Mouse (Mus musculus) CH12.LX (cell line): ENCODE results near the gene Clmp. TPM values are rescaled to one million over a fixed set of nuclear protein-coding genes. Genes with fewer than 3 reads are reported as not detected.
"Not testable (repeated sequence)": the region's sequence is repeated elsewhere in the genome, so short reads cannot be mapped to it uniquely, and the experiment has no call there.

Experiments used
- DNase-seq: peaks from one replicate; pipeline ENCODE4 v3.0.0-alpha.2; 2013; ENCODE audit errors: extremely low read depth
- H3K27ac ChIP-seq: 2 replicates; pipeline ENCODE4 v1.5.1; 2012; ENCODE audit warnings: low read depth, mild to moderate bottlenecking, control low read depth, moderate library complexity; ENCODE audit not compliant: insufficient read depth
- H3K27me3 ChIP-seq: replicated peaks from 2 replicates; pipeline ENCODE3; 2012; ENCODE audit warnings: inconsistent platforms
- H3K36me3 ChIP-seq, 2 experiments: replicated peaks in 1 of 2; 2 replicates each; pipeline versions ENCODE3 to v1.6.1; 2012; ENCODE audit warnings: inconsistent platforms in 1 of 2, low read length in 1 of 2, mild to moderate bottlenecking in 1 of 2, mixed read lengths in 1 of 2, moderate library complexity in 1 of 2; ENCODE audit not compliant: control insufficient read depth in 1 of 2, insufficient read depth in 1 of 2
- H3K4me1 ChIP-seq, 2 experiments: 2 replicates each; pipeline ENCODE4 v1.6.1; 2012; ENCODE audit warnings: inconsistent platforms in 1 of 2, moderate library complexity in 1 of 2; ENCODE audit not compliant: insufficient read depth in 2 of 2, control insufficient read depth in 1 of 2
- H3K4me2 ChIP-seq: 2 replicates; pipeline ENCODE4 v1.6.1; 2012; ENCODE audit warnings: low read depth, mild to moderate bottlenecking, control low read depth; ENCODE audit not compliant: poor library complexity, insufficient read depth, severe bottlenecking
- H3K4me3 ChIP-seq, 3 experiments: fragments of 150-350 bp in 1 of 3; sonication (generic) in 1 of 3; replicated peaks in 1 of 3; 2 replicates each; pipeline versions ENCODE3 to v1.5.1; 2011 to 2012; ENCODE audit warnings: low read depth in 2 of 3, low read length in 2 of 3, mild to moderate bottlenecking in 2 of 3, moderate library complexity in 2 of 3, control low read depth in 1 of 3, improper control_type of control experiment in 1 of 3, inconsistent platforms in 1 of 3, mixed read lengths in 1 of 3; ENCODE audit not compliant: poor library complexity in 1 of 3
- H3K79me2 ChIP-seq: replicated peaks from 2 replicates; pipeline ENCODE4 v1.6.1; 2012; ENCODE audit warnings: mild to moderate bottlenecking, moderate library complexity; ENCODE audit not compliant: control insufficient read depth, poor library complexity, insufficient read depth, severe bottlenecking; ENCODE audit errors: extremely low read depth
- H3K9ac ChIP-seq: 2 replicates; pipeline ENCODE4 v1.6.1; 2012; ENCODE audit warnings: low read depth, mild to moderate bottlenecking, control low read depth, moderate library complexity; ENCODE audit not compliant: insufficient read depth
- H3K9me3 ChIP-seq: replicated peaks from 2 replicates; pipeline ENCODE3; 2012; ENCODE audit warnings: low read length, inconsistent platforms, mixed read lengths
- CHD1 ChIP-seq: IDR thresholded peaks from 2 replicates; pipeline ENCODE4 v1.6.1; 2012; ENCODE audit warnings: low read depth, low read length, improper control_type of control experiment, inconsistent platforms
- CHD2 ChIP-seq: IDR thresholded peaks from 2 replicates; pipeline ENCODE4 v1.6.1; 2011; ENCODE audit warnings: low read length, improper control_type of control experiment
- CTCF ChIP-seq, 2 experiments: IDR thresholded peaks in 1 of 2; conservative IDR thresholded peaks in 1 of 2; 2 replicates each; pipeline ENCODE4 v1.5.1; 2011 to 2012; ENCODE audit warnings: low read depth in 2 of 2, low read length in 2 of 2, improper control_type of control experiment in 1 of 2, inconsistent platforms in 1 of 2, mild to moderate bottlenecking in 1 of 2, moderate library complexity in 1 of 2
- E2F4 ChIP-seq: IDR thresholded peaks from 2 replicates; pipeline ENCODE4 v1.6.1; 2011; ENCODE audit warnings: low read depth, low read length, improper control_type of control experiment; ENCODE audit not compliant: insufficient replicate concordance
- EP300 ChIP-seq: IDR thresholded peaks from 2 replicates; pipeline ENCODE4 v1.6.1; 2011; ENCODE audit warnings: low read length, improper control_type of control experiment
- ETS1 ChIP-seq: conservative IDR thresholded peaks from 2 replicates; pipeline ENCODE4 v1.6.1; 2012; ENCODE audit warnings: low read depth, mild to moderate bottlenecking, inconsistent platforms, low read length, improper control_type of control experiment, moderate library complexity
- GABPA ChIP-seq: IDR thresholded peaks from 2 replicates; pipeline ENCODE4 v1.6.1; 2012; ENCODE audit warnings: low read depth, low read length, improper control_type of control experiment, inconsistent platforms; ENCODE audit not compliant: insufficient replicate concordance
- HCFC1 ChIP-seq: IDR thresholded peaks from 2 replicates; pipeline ENCODE4 v1.6.1; 2012; ENCODE audit warnings: low read depth, mild to moderate bottlenecking, inconsistent platforms, low read length, improper control_type of control experiment
- MAX ChIP-seq: IDR thresholded peaks from 2 replicates; pipeline ENCODE4 v1.6.1; 2011; ENCODE audit warnings: low read length, improper control_type of control experiment
- NRF1 ChIP-seq: IDR thresholded peaks from 2 replicates; pipeline ENCODE4 v1.6.1; 2014; ENCODE audit warnings: low read depth, mild to moderate bottlenecking, inconsistent platforms, low read length, improper control_type of control experiment, moderate library complexity
- POLR2AphosphoS2 ChIP-seq: IDR thresholded peaks from 2 replicates; pipeline ENCODE4 v1.6.1; 2011; ENCODE audit warnings: low read depth, low read length, improper control_type of control experiment
- RCOR1 ChIP-seq: conservative IDR thresholded peaks from 2 replicates; pipeline ENCODE4 v1.6.1; 2012; ENCODE audit warnings: low read depth, mild to moderate bottlenecking, inconsistent platforms, low read length, improper control_type of control experiment
- TCF12 ChIP-seq: IDR thresholded peaks from 2 replicates; pipeline ENCODE4 v1.6.1; 2014; ENCODE audit warnings: low read depth, mild to moderate bottlenecking, inconsistent platforms, low read length, improper control_type of control experiment
- USF2 ChIP-seq: conservative IDR thresholded peaks from 2 replicates; pipeline ENCODE4 v1.6.1; 2011; ENCODE audit warnings: low read depth, low read length, improper control_type of control experiment
- ZKSCAN1 ChIP-seq: IDR thresholded peaks from 2 replicates; pipeline ENCODE4 v1.6.1; 2012; ENCODE audit warnings: low read depth, inconsistent platforms, low read length, improper control_type of control experiment, borderline replicate concordance
- ZMIZ1 ChIP-seq: IDR thresholded peaks from 2 replicates; pipeline ENCODE4 v1.6.1; 2012; ENCODE audit warnings: low read depth, mild to moderate bottlenecking, inconsistent platforms, low read length, improper control_type of control experiment
- dilution Hi-C: fragments of 300-500 bp; cut with MboI; formaldehyde crosslinking; loops from 2 replicates; pipeline ENCODE4 v1.14.3; 2020; ENCODE audit warnings: low sequenced_read_pairs; ENCODE audit not compliant: extremely low pct_unique_long_range_greater_than_20kb, extremely low pct_ligation_motif_present
- in situ Hi-C: fragments of 300-500 bp; cut with MboI; formaldehyde crosslinking; loops from 3 replicates; pipeline ENCODE4 v1.14.3; 2019; ENCODE audit warnings: low sequenced_read_pairs, low pct_ligation_motif_present, low pct_unique_long_range_greater_than_20kb, mixed read lengths
- polyA plus RNA-seq: library from polyadenylated mRNA; unstranded; fragments of >175 nt; gene quantifications from 2 replicates; pipeline ENCODE4 v1.2.1, GENCODE M21; 2012; ENCODE audit warnings: low read depth; ENCODE audit not compliant: insufficient read length
- total RNA-seq, 2 experiments: library from RNA; depleted of rRNA; stranded (reverse); fragments of 300-350 nt in 1 of 2; fragments of >200 nt in 1 of 2; gene quantifications; 2 replicates each; pipeline ENCODE4 v1.2.3; 2012 to 2014

Clmp gene
- total and polyA plus RNA-seq, 3 experiments = not detected

DNA sequence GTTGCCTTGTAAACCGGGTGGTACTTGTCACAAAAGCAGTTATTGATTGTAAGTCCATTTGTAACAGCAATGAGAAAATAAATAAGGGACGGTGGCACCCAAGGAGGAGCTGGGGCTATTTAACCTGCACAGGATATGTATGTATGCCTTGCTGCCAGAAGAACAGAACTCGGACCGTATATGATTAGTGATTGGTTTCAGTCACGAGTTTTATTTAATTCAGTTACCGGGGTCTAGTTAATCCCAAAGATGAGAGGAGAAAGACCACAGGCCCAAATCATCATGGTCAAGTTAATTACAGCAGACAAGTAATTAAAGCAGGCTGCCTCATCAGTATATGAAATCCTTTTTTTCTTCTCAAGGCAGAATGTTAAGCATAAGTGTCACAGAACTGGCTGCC, 99.7 kb downstream of the Clmp start:
- H3K9me3 ChIP-seq = no peaks in the 10 kb centered on the region
- TF ChIP-seq RCOR1 (no peak), EP300 (no peak), POLR2AphosphoS2 (no peak), ZMIZ1 (no peak), USF2 (no peak), GABPA (no peak), ZKSCAN1 (no peak)
- no peaks in the 10 kb centered on the region for H3K27me3 ChIP-seq
- H3K79me2 ChIP-seq = no peaks in the 10 kb centered on the region
- no peaks in the 10 kb centered on the region for H3K36me3 ChIP-seq
- no peak for DNase-seq
- H3K9ac ChIP-seq = no peak overlapping the region
- H3K27ac ChIP-seq = no peak overlapping the region
- no peak overlapping the region for H3K4me2 ChIP-seq
- H3K4me1 ChIP-seq = peaks cover 8 to 23% of the 10 kb centered on the region in 2 experiments
- H3K4me3 ChIP-seq = no peak overlapping the region
- in situ Hi-C loops (no loop called here), dilution Hi-C loops (no loop called here)

DNA sequence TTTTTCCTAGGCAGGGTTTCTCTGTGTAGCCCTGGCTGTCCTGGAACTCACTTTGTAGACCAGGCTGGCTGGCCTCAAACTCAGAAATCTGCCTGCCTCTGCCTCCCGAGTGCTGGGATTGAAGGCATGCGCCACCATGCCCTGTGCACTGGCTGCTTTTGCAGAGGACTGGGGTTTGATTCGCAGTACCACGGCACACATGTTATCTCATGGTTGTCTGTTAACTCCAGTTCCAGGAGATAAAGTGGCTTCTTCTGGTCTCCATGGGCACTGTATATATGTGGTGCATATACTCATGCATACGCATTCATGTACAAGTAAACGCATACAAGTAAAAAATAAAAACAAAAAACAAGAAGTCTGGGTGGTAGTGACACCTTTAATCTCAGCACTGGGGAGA, 101.1 kb downstream of the Clmp start:
- H3K9ac ChIP-seq, H3K9me3 ChIP-seq, DNase-seq, H3K27ac ChIP-seq, dilution Hi-C loops, H3K79me2 ChIP-seq, H3K4me2 ChIP-seq, in situ Hi-C loops, H3K27me3 ChIP-seq, H3K36me3 ChIP-seq, H3K4me3 ChIP-seq: not testable (repeated sequence)
- H3K4me1 ChIP-seq = peaks cover 8 to 23% of the 10 kb centered on the region in 2 experiments

DNA sequence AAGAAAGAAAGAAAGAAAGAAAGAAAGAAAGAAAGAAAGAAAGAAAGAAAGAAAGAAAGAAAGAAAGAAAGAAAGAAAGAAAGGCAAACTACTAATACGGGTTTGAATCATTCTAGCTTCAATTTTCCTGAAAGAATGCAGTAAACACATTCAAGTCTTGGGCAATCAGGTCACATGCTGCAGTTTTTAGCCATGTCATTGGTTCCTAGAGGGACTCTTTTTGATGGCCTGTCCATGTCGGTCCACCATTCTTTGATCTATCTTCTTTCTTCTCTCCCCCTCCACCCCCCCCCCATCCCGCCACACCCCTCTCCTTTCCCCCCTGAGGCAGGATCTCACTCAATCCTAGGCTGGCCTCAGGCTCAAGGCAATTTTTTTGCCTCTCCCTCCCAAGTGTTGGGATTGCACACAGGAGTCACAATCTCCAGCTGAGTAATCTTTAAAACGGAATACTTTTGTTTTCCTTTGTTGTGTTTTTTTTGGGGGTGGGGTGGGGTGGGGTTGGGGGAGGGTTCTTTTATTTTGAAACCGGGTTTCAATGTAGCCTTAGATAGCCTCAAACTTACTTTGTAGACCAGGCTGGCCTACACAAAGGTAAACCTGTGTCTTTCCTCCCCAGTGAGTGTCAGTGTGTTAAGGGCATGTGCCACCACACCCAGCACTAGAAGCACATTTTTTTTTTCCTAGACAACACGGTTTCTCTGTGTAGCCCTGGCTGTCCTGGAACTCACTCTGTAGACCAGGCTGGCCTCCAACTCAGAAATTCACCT, 106.3 kb downstream of the Clmp start:
- no peak overlapping the region for H3K27ac ChIP-seq
- dilution Hi-C loops = no loop called here
- no peaks in the 10 kb centered on the region for H3K4me1 ChIP-seq
- H3K4me3 ChIP-seq = no peak overlapping the region
- no peak for DNase-seq
- no peaks in the 10 kb centered on the region for H3K9me3 ChIP-seq
- H3K4me2 ChIP-seq = no peak overlapping the region
- in situ Hi-C loops = no loop called here
- H3K27me3 ChIP-seq = no peaks in the 10 kb centered on the region
- TF ChIP-seq HCFC1 (no peak), USF2 (no peak), NRF1 (no peak), CHD1 (no peak), CHD2 (no peak), E2F4 (no peak), TCF12 (no peak), ETS1 (no peak), CTCF (conservative IDR thresholded peaks at IDR 0.05 in 1 of 2, IDR thresholded peaks at IDR 0.05 in 1 of 2; ENCODE audit: low read depth in 2 of 2, low read length in 2 of 2) (no peak), MAX (no peak), RCOR1 (no peak)
- H3K36me3 ChIP-seq = no peaks in the 10 kb centered on the region
- H3K9ac ChIP-seq = no peak overlapping the region
- no peaks in the 10 kb centered on the region for H3K79me2 ChIP-seq
